Mouse (Mus musculus): Measurements from ENCODE around the gene Actr2.

DNA sequence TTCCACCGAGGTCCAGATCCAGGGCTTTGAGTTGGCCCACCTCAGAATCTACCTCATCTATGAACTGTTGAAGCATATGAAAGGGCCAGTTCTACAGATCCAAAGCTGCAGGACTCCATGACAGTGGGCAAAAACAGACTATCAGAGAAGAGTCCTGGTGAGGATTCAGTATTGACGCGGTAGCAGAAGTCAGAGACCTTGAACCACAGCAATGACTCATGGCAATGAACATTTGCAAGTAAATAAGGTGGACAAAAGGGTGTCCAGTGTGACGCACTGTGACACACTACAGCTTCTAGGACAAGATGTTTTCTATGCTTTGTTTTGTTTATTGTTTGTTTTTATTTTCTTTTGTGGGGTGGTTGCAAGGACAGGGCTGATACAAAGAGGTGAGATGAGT is 4.0 kb upstream of the Actr2 start:
- TF ChIP-seq CTCF (IDR thresholded peaks at IDR 0.05; ENCODE audit: low read depth, low read length) = no peak
- no peak for TF ChIP-seq POLR2A (IDR thresholded peaks at IDR 0.05; ENCODE audit: borderline replicate concordance, low read depth, low read length)
